Mouse (Mus musculus): Measurements from ENCODE around the gene Cst9. TPM values are rescaled to one million over a fixed set of nuclear protein-coding genes. Genes with fewer than 3 reads are reported as not detected.

The Cst9 gene
- polyA plus RNA-seq, 1 experiment from 2014 or later: not detected

DNA sequence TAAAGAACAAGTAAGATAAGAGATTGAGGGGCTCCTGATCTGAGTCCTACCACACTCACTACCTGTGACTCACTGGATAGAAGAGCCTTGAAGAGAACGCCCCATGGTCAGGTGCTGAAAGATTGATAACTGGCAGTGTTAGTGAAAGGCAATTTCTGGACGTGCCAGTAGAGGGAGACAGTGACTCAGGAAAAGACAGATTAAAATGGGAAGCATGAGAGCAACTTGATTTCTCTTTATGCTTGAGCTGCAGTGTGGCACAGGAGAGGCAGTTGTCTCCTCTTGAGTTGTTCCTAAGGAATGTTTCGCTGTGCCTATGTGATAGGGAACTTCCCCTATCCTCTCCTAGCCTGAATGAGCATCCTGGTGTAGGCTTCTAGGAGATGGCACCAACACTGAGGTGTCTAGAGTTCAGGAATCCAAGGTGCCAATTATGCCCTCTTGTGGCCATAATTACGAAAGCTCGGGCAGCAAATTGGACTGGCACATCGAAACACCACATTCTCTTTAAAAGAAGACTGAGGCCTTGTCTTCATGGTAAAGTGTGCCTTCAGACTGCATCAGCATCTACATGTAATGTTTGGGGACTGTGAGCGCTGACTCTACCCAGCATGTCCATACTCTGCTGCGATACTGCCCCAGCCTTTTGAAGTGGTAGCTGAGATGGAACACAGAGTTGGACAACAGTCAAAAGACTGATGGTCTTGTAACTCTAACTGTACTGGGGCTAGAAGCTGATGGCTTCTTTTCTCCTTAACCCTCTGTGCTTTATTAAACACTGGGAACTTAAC lies 16.4 kb downstream of the Cst9 start:
- H3K27me3 ChIP-seq (ENCODE audit: control insufficient read depth, insufficient read depth, low read length): no peaks in the 10 kb centered on the region
- H3K4me1 ChIP-seq (ENCODE audit: control insufficient read depth, insufficient read depth, low read length): no peaks in the 10 kb centered on the region
- H3K9ac ChIP-seq (replicated peaks; ENCODE audit: low read length): no peak overlapping the region
- H3K36me3 ChIP-seq (ENCODE audit: control insufficient read depth, insufficient read depth, low read length): no peaks in the 10 kb centered on the region
- H3K4me3 ChIP-seq (replicated peaks; ENCODE audit: low read depth, low read length): no peak overlapping the region
- no peak overlapping the region for H3K27ac ChIP-seq (replicated peaks; ENCODE audit: low read depth, low read length)
- no peaks in the 10 kb centered on the region for H3K9me3 ChIP-seq (ENCODE audit: control insufficient read depth, low read length)
- ATAC-seq (ENCODE audit: low FRiP score, low TSS enrichment): peak; percentile 69
- H3K4me2 ChIP-seq (ENCODE audit: low read length): no peak overlapping the region
- WGBS: 53% methylated on average over 8 of the region's 8 CpGs
- peak; percentile 83 for DNase-seq

DNA sequence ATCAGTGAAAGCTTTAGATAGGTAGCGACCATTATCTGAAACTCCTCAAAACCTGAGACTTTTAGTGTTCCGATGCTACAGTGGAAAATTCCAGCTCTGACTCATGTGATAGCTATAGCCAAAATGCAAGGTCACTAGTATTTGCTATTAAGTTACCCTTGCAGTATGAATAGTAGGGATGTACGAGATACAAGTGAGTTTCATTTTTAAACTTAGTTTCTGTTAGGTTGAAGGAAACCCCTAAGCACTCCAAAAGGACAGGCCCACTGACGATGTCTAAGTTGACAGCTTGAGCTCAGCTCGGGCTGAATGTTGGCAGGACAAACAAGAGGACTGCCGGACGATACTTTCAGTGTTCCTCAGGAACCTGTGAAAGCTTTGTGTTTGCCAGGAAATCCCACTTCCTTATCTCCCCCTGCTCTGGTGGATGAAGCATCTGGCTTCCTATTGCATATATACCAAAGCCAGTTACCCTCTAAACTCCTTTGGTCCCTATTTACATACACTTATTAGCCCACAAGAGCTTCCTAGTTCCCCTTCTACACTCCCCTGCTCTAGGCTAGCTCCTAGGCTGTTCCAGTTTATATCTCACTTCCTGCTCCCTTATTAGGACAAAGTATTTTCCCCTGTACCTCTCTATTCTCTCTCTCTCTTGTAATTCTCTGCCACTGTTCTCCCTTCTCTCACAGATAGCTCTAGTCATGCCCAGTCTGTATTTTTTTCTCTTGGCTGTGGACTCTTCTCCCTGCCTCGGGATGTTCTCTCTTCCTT lies 21.9 kb downstream of the Cst9 start:
- no peak overlapping the region for H3K9ac ChIP-seq (replicated peaks; ENCODE audit: low read length)
- no peak overlapping the region for H3K4me3 ChIP-seq (replicated peaks; ENCODE audit: low read depth, low read length)
- ATAC-seq (ENCODE audit: low FRiP score, low TSS enrichment): no peak
- H3K9me3 ChIP-seq (ENCODE audit: control insufficient read depth, low read length): no peaks in the 10 kb centered on the region
- 86% methylated on average over 8 of the region's 8 CpGs for WGBS
- no peaks in the 10 kb centered on the region for H3K36me3 ChIP-seq (ENCODE audit: control insufficient read depth, insufficient read depth, low read length)
- no peak overlapping the region for H3K4me2 ChIP-seq (ENCODE audit: low read length)
- no peaks in the 10 kb centered on the region for H3K4me1 ChIP-seq (ENCODE audit: control insufficient read depth, insufficient read depth, low read length)
- no peak for DNase-seq
- no peaks in the 10 kb centered on the region for H3K27me3 ChIP-seq (ENCODE audit: control insufficient read depth, insufficient read depth, low read length)
- no peak overlapping the region for H3K27ac ChIP-seq (replicated peaks; ENCODE audit: low read depth, low read length)

DNA sequence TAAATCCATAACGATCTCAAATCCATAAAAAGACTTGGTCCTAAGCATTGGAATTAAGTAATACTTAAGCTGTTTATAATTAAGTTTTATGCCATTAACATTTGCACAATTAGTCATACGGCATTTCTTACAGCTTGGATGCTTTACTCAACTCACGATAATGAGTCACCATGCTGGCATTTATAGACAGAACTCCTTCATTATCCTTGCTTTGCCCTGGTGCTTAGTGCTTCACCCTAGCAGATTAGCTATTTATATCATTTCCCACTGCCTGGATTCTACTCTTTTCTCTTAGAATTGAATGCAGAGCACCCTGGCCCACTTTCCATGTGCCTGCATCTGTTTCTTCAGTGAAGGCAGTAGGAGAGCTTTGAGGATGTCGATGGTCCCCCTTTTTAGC lies 22.6 kb downstream of the Cst9 start:
- DNase-seq: no peak
- Histone ChIP-seq H3K9ac (replicated peaks; ENCODE audit: low read length) (no peak overlapping the region), H3K9me3 (ENCODE audit: control insufficient read depth, low read length) (no peaks in the 10 kb centered on the region), H3K27me3 (ENCODE audit: control insufficient read depth, insufficient read depth, low read length) (no peaks in the 10 kb centered on the region), H3K4me1 (ENCODE audit: control insufficient read depth, insufficient read depth, low read length) (no peaks in the 10 kb centered on the region), H3K4me3 (replicated peaks; ENCODE audit: low read depth, low read length) (no peak overlapping the region), H3K27ac (replicated peaks; ENCODE audit: low read depth, low read length) (no peak overlapping the region), H3K36me3 (ENCODE audit: control insufficient read depth, insufficient read depth, low read length) (no peaks in the 10 kb centered on the region), H3K4me2 (ENCODE audit: low read length) (no peak overlapping the region)
- no peak for ATAC-seq (ENCODE audit: low FRiP score, low TSS enrichment)
- WGBS: 91% methylated on average over 4 of the region's 4 CpGs

DNA sequence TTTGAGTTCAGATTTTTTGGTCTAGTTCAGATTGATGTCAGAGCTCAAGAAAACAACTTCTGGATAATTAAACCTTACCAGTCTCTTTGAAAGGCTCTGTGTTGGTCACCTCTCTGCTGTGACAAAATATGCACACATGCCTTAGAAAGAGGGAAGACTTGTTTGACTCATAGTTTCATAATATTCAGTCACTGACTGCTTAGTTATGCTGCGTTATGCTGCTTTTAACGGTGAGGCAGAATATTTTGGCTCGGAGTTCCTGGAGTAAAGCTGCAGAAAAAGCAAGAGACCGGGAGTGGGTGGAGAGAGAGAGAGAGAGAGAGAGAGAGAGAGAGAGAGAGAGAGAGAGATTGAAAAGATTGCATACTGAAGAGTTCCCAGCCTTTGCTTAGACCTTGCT lies 26.0 kb downstream of the Cst9 start:
- Histone ChIP-seq H3K4me1 (ENCODE audit: control insufficient read depth, insufficient read depth, low read length) (no peaks in the 10 kb centered on the region), H3K9ac (replicated peaks; ENCODE audit: low read length) (no peak overlapping the region), H3K4me2 (ENCODE audit: low read length) (no peak overlapping the region), H3K36me3 (ENCODE audit: control insufficient read depth, insufficient read depth, low read length) (no peaks in the 10 kb centered on the region), H3K27me3 (ENCODE audit: control insufficient read depth, insufficient read depth, low read length) (no peaks in the 10 kb centered on the region), H3K27ac (replicated peaks; ENCODE audit: low read depth, low read length) (no peak overlapping the region), H3K9me3 (ENCODE audit: control insufficient read depth, low read length) (no peaks in the 10 kb centered on the region), H3K4me3 (replicated peaks; ENCODE audit: low read depth, low read length) (no peak overlapping the region)
- DNase-seq (no peak), ATAC-seq (ENCODE audit: low FRiP score, low TSS enrichment) (no peak)
- 87% methylated on average over 4 of the region's 4 CpGs for WGBS

DNA sequence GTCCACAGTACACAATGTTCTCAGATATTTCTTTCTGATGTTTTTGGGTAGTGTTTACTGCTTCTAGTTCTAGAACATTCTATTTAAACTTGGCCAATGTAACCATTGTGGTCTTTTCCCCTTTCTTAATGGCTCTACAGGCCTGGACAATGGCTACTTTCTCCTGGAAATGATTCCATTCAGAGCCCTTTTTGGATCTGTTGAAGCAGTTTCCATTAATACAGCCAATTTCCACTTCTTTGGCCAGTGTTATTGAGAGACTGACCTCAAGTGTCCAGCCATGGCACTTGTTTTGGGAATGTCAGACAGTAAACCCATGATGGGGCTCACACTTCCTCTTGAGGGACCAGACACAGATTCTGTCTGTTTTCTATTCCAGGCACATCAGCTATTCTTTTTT lies 26.7 kb downstream of the Cst9 start:
- no peaks in the 10 kb centered on the region for H3K36me3 ChIP-seq (ENCODE audit: control insufficient read depth, insufficient read depth, low read length)
- ATAC-seq (ENCODE audit: low FRiP score, low TSS enrichment) (no peak), DNase-seq (no peak)
- H3K27me3 ChIP-seq (ENCODE audit: control insufficient read depth, insufficient read depth, low read length): no peaks in the 10 kb centered on the region
- H3K4me1 ChIP-seq (ENCODE audit: control insufficient read depth, insufficient read depth, low read length): no peaks in the 10 kb centered on the region
- H3K4me2 ChIP-seq (ENCODE audit: low read length): no peak overlapping the region
- no peak overlapping the region for H3K27ac ChIP-seq (replicated peaks; ENCODE audit: low read depth, low read length)
- H3K4me3 ChIP-seq (replicated peaks; ENCODE audit: low read depth, low read length): no peak overlapping the region
- no peak overlapping the region for H3K9ac ChIP-seq (replicated peaks; ENCODE audit: low read length)
- H3K9me3 ChIP-seq (ENCODE audit: control insufficient read depth, low read length): no peaks in the 10 kb centered on the region

DNA sequence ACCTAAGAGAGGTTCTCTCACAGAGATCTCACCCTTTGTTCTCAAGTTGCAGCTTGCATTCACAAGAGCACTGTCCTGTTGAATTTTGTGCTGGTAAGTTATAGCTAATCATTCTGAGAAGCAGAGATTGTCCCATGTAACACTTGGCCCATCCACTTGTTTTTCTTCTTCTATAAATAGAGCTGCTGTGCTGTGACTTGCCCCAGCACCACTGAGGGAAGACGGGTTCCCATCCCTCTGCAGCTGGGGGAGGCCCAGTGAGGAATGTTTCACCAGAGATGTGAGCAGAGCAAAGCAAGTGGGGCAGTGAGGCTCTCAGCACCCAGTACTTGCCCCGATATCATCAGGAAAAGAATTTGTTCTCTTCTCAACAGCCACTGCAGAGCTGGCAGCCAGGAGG lies 30.0 kb downstream of the Cst9 start, which contains the start of gene 9230104L09Rik:
9230104L09Rik (minus strand) TSS at position 73 of the 400 bp plus-strand sequence.
- no peak within 1 kb of the TSS for H3K4me3 ChIP-seq (replicated peaks; ENCODE audit: low read depth, low read length)
- H3K9ac ChIP-seq (replicated peaks; ENCODE audit: low read length): no peak within 1 kb of the TSS
- no peaks in the 10 kb centered on the region for H3K9me3 ChIP-seq (ENCODE audit: control insufficient read depth, low read length)
- H3K36me3 ChIP-seq (ENCODE audit: control insufficient read depth, insufficient read depth, low read length): no peaks in the 10 kb centered on the region
- DNase-seq: no peak
- H3K27me3 ChIP-seq (ENCODE audit: control insufficient read depth, insufficient read depth, low read length): no peaks in the 10 kb centered on the region
- 82% methylated on average over 2 of the region's 2 CpGs for WGBS
- H3K27ac ChIP-seq (replicated peaks; ENCODE audit: low read depth, low read length): no peak within 1 kb of the TSS
- no peaks in the 10 kb centered on the region for H3K4me1 ChIP-seq (ENCODE audit: control insufficient read depth, insufficient read depth, low read length)
- ATAC-seq (ENCODE audit: low FRiP score, low TSS enrichment): no peak
- H3K4me2 ChIP-seq (ENCODE audit: low read length): no peak within 1 kb of the TSS

DNA sequence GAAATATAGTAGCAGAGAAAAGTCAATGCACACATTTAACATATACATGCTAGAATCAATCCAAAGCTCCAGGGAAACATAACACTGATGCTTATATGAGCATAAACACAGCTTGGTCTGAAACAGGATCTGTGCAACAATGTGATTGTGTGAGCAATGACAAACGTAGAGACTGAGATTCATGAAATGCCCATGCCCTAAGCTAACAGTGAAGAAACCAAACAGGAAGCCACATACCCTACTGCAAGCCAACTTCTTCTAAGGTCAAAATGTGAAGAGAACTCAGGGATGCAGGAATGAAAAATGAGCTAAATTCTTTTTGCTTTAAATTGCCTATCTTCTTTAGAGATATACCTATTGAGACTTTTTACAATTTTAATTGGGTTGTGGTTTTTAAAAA lies 34.0 kb downstream of the Cst9 start:
- Histone ChIP-seq H3K9ac (replicated peaks; ENCODE audit: low read length) (no peak overlapping the region), H3K27me3 (ENCODE audit: control insufficient read depth, insufficient read depth, low read length) (no peaks in the 10 kb centered on the region), H3K4me2 (ENCODE audit: low read length) (no peak overlapping the region), H3K4me1 (ENCODE audit: control insufficient read depth, insufficient read depth, low read length) (peaks cover 17% of the 10 kb centered on the region), H3K36me3 (ENCODE audit: control insufficient read depth, insufficient read depth, low read length) (peaks cover 24% of the 10 kb centered on the region), H3K9me3 (ENCODE audit: control insufficient read depth, low read length) (no peaks in the 10 kb centered on the region), H3K27ac (replicated peaks; ENCODE audit: low read depth, low read length) (no peak overlapping the region), H3K4me3 (replicated peaks; ENCODE audit: low read depth, low read length) (no peak overlapping the region)
- 84% methylated on average over 1 of the region's 1 CpGs for WGBS
- DNase-seq (no peak), ATAC-seq (ENCODE audit: low FRiP score, low TSS enrichment) (no peak)

DNA sequence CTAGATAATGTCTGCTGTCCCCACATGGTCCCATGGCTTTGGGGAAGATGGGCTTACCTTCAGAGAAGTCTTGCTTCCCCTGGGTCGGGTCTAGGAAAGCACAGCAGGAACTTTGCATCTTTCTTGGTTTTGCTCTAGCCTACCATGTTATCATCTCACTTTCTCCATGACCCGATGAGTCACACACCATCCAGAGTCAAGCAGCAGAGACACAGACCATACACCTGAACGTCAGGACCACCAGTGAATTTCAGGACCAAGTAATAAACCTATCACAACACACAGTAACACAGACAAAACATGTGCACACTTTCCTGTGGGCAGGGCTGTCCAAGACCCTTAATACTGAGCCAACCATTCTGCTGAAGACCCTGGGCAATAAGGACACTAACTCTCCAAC lies 35.6 kb downstream of the Cst9 start:
- no peak overlapping the region for H3K4me2 ChIP-seq (ENCODE audit: low read length)
- 98% methylated on average over 3 of the region's 3 CpGs for WGBS
- peaks cover 24% of the 10 kb centered on the region for H3K36me3 ChIP-seq (ENCODE audit: control insufficient read depth, insufficient read depth, low read length)
- peaks cover 24% of the 10 kb centered on the region for H3K4me1 ChIP-seq (ENCODE audit: control insufficient read depth, insufficient read depth, low read length)
- H3K27ac ChIP-seq (replicated peaks; ENCODE audit: low read depth, low read length): no peak overlapping the region
- no peak overlapping the region for H3K9ac ChIP-seq (replicated peaks; ENCODE audit: low read length)
- ATAC-seq (ENCODE audit: low FRiP score, low TSS enrichment): no peak
- H3K4me3 ChIP-seq (replicated peaks; ENCODE audit: low read depth, low read length): no peak overlapping the region
- H3K9me3 ChIP-seq (ENCODE audit: control insufficient read depth, low read length): no peaks in the 10 kb centered on the region
- H3K27me3 ChIP-seq (ENCODE audit: control insufficient read depth, insufficient read depth, low read length): no peaks in the 10 kb centered on the region
- no peak for DNase-seq

DNA sequence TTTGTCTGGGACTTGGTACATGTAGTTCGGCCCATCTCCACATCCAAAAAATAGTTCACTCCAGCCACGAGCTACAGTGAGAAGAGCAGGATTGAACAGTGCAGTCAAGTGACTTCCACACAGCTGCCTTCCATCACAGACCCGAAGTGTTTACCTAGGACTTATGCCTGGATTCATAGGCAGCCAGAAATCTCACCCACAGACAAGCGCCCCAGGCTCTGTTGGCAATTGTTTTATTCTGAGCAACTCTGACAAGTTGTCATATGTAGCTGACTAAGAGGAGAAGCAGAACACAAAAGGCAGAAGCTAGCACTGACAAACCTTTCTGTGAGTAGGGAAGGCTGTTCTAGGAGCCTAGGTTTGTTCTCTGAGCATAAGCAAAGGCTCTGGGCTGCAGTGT lies 37.9 kb downstream of the Cst9 start:
- Histone ChIP-seq H3K4me2 (ENCODE audit: low read length) (peak overlapping the region; percentile 86), H3K4me1 (ENCODE audit: control insufficient read depth, insufficient read depth, low read length) (peaks cover 26% of the 10 kb centered on the region), H3K4me3 (replicated peaks; ENCODE audit: low read depth, low read length) (peak overlapping the region; percentile 93), H3K27me3 (ENCODE audit: control insufficient read depth, insufficient read depth, low read length) (no peaks in the 10 kb centered on the region), H3K9ac (replicated peaks; ENCODE audit: low read length) (peak overlapping the region; percentile 88; the same call in 1 of the 2 replicates), H3K27ac (replicated peaks; ENCODE audit: low read depth, low read length) (no peak overlapping the region), H3K9me3 (ENCODE audit: control insufficient read depth, low read length) (no peaks in the 10 kb centered on the region), H3K36me3 (ENCODE audit: control insufficient read depth, insufficient read depth, low read length) (peaks cover 24% of the 10 kb centered on the region)
- DNase-seq: peak; percentile 8
- WGBS: 85% methylated on average over 4 of the region's 4 CpGs
- no peak for ATAC-seq (ENCODE audit: low FRiP score, low TSS enrichment)
